Mouse (Mus musculus) MEL (cell line): ENCODE results near the gene Arid3c. TPM values are rescaled to one million over a fixed set of nuclear protein-coding genes. Genes with fewer than 3 reads are reported as not detected.
"Not testable (repeated sequence)": the region's sequence is repeated elsewhere in the genome, so short reads cannot be mapped to it uniquely, and the experiment has no call there.

Experiments used
- DNase-seq: peaks from one replicate; pipeline ENCODE4 v3.0.0; 2011; ENCODE audit warnings: low read depth, low spot score
- H3K27ac ChIP-seq: 2 replicates; pipeline ENCODE4 v1.5.1; 2012; ENCODE audit warnings: low read depth, mild to moderate bottlenecking, control low read depth, low read length, moderate library complexity; ENCODE audit not compliant: control insufficient read depth
- H3K27me3 ChIP-seq, 2 experiments: fragments of 150-350 bp in 1 of 2; sonication (generic) in 1 of 2; 2 replicates each; pipeline ENCODE4 v1.6.1; 2012; ENCODE audit warnings: low read length in 2 of 2, mild to moderate bottlenecking in 2 of 2, improper control_type of control experiment in 1 of 2, moderate library complexity in 1 of 2; ENCODE audit not compliant: insufficient read depth in 2 of 2, control insufficient read depth in 1 of 2
- H3K36me3 ChIP-seq, 2 experiments: 2 replicates each; pipeline ENCODE4 v1.6.1; 2012 to 2014; ENCODE audit warnings: low read length in 2 of 2, improper control_type of control experiment in 1 of 2, inconsistent platforms in 1 of 2, mild to moderate bottlenecking in 1 of 2; ENCODE audit not compliant: insufficient read depth in 2 of 2, control insufficient read depth in 1 of 2
- H3K4me1 ChIP-seq, 2 experiments: fragments of 150-350 bp in 1 of 2; sonication (generic) in 1 of 2; 2 replicates each; pipeline ENCODE4 v1.6.1; 2012; ENCODE audit warnings: low read length in 2 of 2, improper control_type of control experiment in 1 of 2, mild to moderate bottlenecking in 1 of 2; ENCODE audit not compliant: insufficient read depth in 2 of 2, control insufficient read depth in 1 of 2
- H3K4me3 ChIP-seq, 2 experiments: fragments of 150-350 bp in 1 of 2; sonication (generic) in 1 of 2; 2 replicates each; pipeline ENCODE4 v1.5.1; 2012; ENCODE audit warnings: low read depth in 2 of 2, low read length in 2 of 2, mild to moderate bottlenecking in 2 of 2, moderate library complexity in 2 of 2, control low read depth in 1 of 2, improper control_type of control experiment in 1 of 2; ENCODE audit not compliant: control insufficient read depth in 1 of 2, insufficient read depth in 1 of 2
- H3K79me2 ChIP-seq: 2 replicates; pipeline ENCODE4 v1.6.1; 2012; ENCODE audit warnings: mild to moderate bottlenecking, low read length, moderate library complexity; ENCODE audit not compliant: control insufficient read depth, poor library complexity, insufficient read depth
- H3K9ac ChIP-seq: 2 replicates; pipeline ENCODE4 v1.6.1; 2012; ENCODE audit warnings: low read depth, mild to moderate bottlenecking, control low read depth, low read length, moderate library complexity; ENCODE audit not compliant: control insufficient read depth, poor library complexity, severe bottlenecking
- H3K9me3 ChIP-seq: fragments of 150-350 bp; sonication (generic); replicated peaks from 2 replicates; pipeline ENCODE4 v1.6.1; 2012; ENCODE audit warnings: mild to moderate bottlenecking, low read length, improper control_type of control experiment, moderate library complexity; ENCODE audit not compliant: insufficient read depth
- BHLHE40 ChIP-seq: IDR thresholded peaks from 2 replicates; pipeline ENCODE4 v1.6.1; 2012; ENCODE audit warnings: low read depth, mild to moderate bottlenecking, inconsistent platforms, low read length, improper control_type of control experiment, borderline replicate concordance
- CHD2 ChIP-seq: IDR thresholded peaks from 2 replicates; pipeline ENCODE4 v1.6.1; 2011; ENCODE audit warnings: low read length, improper control_type of control experiment
- CTCF ChIP-seq, 3 experiments: IDR thresholded peaks in 2 of 3; conservative IDR thresholded peaks in 1 of 3; 2 replicates each; pipeline ENCODE4 v1.5.1; 2011 to 2012; ENCODE audit warnings: low read length in 3 of 3, low read depth in 2 of 3, mild to moderate bottlenecking in 2 of 3, improper control_type of control experiment in 1 of 3, inconsistent platforms in 1 of 3, mixed read lengths in 1 of 3, moderate library complexity in 1 of 3; ENCODE audit not compliant: control insufficient read depth in 1 of 3, insufficient read depth in 1 of 3, poor library complexity in 1 of 3, severe bottlenecking in 1 of 3
- ELF1 ChIP-seq: IDR thresholded peaks from 2 replicates; pipeline ENCODE4 v1.6.1; 2014; ENCODE audit warnings: low read depth, mild to moderate bottlenecking, inconsistent platforms, low read length, improper control_type of control experiment, moderate library complexity
- GATA1 ChIP-seq: IDR thresholded peaks from 2 replicates; pipeline ENCODE4 v1.6.1; 2011; ENCODE audit warnings: low read depth, low read length, improper control_type of control experiment
- JUND ChIP-seq: IDR thresholded peaks from 2 replicates; pipeline ENCODE4 v1.6.1; 2011; ENCODE audit warnings: low read depth, mild to moderate bottlenecking, improper control_type of control experiment, low read length
- KAT2A ChIP-seq: conservative IDR thresholded peaks from 2 replicates; pipeline ENCODE4 v1.6.1; 2012; ENCODE audit warnings: low read depth, low read length, improper control_type of control experiment, inconsistent platforms
- MAX ChIP-seq: IDR thresholded peaks from 2 replicates; pipeline ENCODE4 v1.6.1; 2011; ENCODE audit warnings: low read length, improper control_type of control experiment
- NELFE ChIP-seq: IDR thresholded peaks from 2 replicates; pipeline ENCODE4 v1.6.1; 2011; ENCODE audit warnings: low read depth, low read length, improper control_type of control experiment
- POLR2AphosphoS2 ChIP-seq: IDR thresholded peaks from 2 replicates; pipeline ENCODE4 v1.6.1; 2011; ENCODE audit warnings: low read length, improper control_type of control experiment
- POLR2AphosphoS5 ChIP-seq: IDR thresholded peaks from 2 replicates; pipeline ENCODE4 v1.6.1; 2012; ENCODE audit warnings: low read depth, borderline replicate concordance, mild to moderate bottlenecking, inconsistent platforms, low read length, moderate library complexity, mixed read lengths
- RAD21 ChIP-seq: IDR thresholded peaks from 2 replicates; pipeline ENCODE4 v1.6.1; 2011; ENCODE audit warnings: mild to moderate bottlenecking, low read depth, low read length, improper control_type of control experiment
- TAL1 ChIP-seq: IDR thresholded peaks from 2 replicates; pipeline ENCODE4 v1.6.1; 2012; ENCODE audit warnings: mild to moderate bottlenecking, inconsistent platforms, low read length, moderate library complexity, mixed read lengths
- TBP ChIP-seq: IDR thresholded peaks from 2 replicates; pipeline ENCODE4 v1.8.0; 2011; ENCODE audit warnings: low read depth, low read length, improper control_type of control experiment
- polyA plus RNA-seq, 2 experiments: library from polyadenylated mRNA; stranded (reverse) in 1 of 2; unstranded in 1 of 2; fragments of >175 nt in 1 of 2; fragments of >200 nt in 1 of 2; gene quantifications; 2 replicates each; pipeline versions ENCODE4 v1.2.1 to v1.2.4; 2012; ENCODE audit warnings: low replicate concordance in 2 of 2, low read depth in 1 of 2; ENCODE audit not compliant: insufficient read length in 2 of 2, insufficient read depth in 1 of 2, missing spikeins in 1 of 2
- total RNA-seq: library from RNA; depleted of rRNA; stranded (reverse); fragments of 300-350 nt; gene quantifications from 2 replicates; pipeline ENCODE4 v1.2.3, GENCODE M21; 2012

The Arid3c gene
- total and polyA plus RNA-seq, 3 experiments, result 0.13 TPM; not detected in 2

DNA sequence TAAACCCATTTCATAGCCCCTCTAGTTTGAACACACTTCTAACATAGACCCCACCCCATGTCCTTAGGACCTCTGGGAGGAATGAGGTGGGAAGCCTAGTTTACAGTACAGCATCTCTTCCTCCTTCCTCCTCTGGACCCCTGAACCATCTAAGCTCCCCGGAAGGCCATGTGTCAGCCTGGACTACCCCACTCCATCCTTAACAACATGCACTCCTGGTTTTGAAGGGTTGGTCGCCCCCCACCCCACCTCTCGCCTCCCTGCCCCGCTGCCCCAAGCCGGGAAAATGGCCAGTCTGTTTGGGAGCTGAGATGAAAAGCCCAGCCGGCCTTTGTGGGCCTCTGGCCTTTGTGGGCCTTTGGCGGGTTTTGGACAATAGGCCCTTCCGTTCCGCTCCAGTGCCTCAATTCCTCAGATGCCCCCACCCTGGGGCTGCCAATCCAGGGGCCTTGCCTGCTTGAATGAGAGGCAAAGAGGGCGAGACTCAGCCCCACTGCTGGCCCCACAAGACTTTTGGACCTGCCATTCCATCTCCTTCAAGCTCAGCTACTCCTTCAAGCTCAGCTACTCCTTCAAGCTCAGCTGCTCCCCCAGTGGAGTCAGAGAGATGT, 45.0 kb downstream of the Arid3c start:
- DNase-seq, H3K9me3 ChIP-seq, H3K79me2 ChIP-seq, H3K27me3 ChIP-seq, H3K27ac ChIP-seq, H3K36me3 ChIP-seq, H3K4me1 ChIP-seq, H3K4me3 ChIP-seq, H3K9ac ChIP-seq: not testable (repeated sequence)

- H3K27ac ChIP-seq, H3K9ac ChIP-seq, H3K79me2 ChIP-seq, H3K27me3 ChIP-seq, H3K36me3 ChIP-seq, DNase-seq, H3K4me1 ChIP-seq, H3K9me3 ChIP-seq, H3K4me3 ChIP-seq: not testable (repeated sequence)
These were observed 46.0 kb downstream of the Arid3c start for GRCm38 (mm10) chr4:41684931-41685453.

DNA sequence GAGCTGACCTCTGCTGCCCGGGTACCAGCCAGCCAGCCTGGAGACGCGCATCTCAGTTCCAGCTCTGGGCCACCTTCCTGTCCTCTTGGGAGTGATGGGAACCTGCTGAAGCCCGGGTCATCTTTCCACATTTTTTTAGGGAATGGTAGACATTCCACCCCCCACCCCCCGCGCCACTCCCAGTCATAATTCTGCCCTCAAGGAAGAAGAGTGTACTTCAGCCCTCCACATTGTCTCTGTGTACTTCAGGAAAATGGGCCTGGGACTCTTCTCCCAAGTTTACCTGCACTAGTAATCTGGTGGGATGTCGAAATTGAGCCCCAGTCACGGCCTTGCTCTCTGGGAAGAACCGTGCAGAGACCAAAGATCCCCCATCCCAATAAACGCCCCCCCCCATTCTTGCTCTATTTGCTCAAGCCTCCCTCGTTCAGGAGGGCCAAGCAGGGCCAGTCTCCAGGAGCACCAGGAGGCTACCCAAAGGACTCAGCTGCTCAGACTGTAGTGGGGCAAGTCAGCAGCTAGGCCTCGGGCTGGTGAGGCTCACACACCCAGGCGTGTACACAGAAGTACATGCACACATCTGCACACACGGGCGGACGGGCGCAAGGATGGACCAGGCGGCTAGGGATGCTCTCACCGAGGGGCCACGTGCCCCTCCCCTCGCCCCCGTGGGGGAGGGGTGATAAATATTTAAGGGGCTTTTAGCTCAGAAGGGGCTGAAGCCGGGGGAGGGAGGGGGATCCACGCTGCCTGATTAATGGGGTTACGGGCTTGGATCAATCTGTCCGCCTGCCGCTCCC, 46.6 kb downstream of the Arid3c start:
- not testable (repeated sequence) for H3K27me3 ChIP-seq, H3K79me2 ChIP-seq, DNase-seq

GRCm38 (mm10) chr4:41683303-41683702, 47.6 kb downstream of the Arid3c start:
- not testable (repeated sequence) for DNase-seq, H3K36me3 ChIP-seq, H3K4me3 ChIP-seq, H3K27ac ChIP-seq, H3K27me3 ChIP-seq, H3K4me1 ChIP-seq, H3K79me2 ChIP-seq, H3K9me3 ChIP-seq, H3K9ac ChIP-seq

More for the DNA sequence above, 46.6 kb downstream of the Arid3c start:
- H3K36me3 ChIP-seq, H3K27ac ChIP-seq, H3K9ac ChIP-seq, H3K4me1 ChIP-seq, H3K9me3 ChIP-seq, H3K4me3 ChIP-seq: not testable (repeated sequence)

DNA sequence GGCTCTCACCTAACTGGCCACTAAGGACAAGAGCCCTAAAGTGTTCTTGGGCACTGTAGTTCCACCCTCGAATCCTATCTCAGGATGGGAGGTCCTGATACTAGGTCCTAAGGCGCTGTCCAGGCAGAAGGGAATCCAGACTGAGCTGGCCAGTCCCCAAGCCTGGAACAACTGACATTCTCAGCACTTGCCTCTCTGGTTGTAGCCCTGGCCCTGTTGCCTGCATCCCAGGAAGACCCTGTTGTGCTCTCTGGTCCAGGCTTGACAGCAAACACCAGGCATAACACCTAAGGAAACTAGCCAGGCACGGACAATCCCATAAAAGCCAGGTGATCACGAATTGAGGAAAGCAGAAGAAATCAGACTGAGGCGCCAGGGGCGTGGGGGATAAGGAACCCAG, 48.2 kb downstream of the Arid3c start:
- H3K36me3 ChIP-seq, result no peaks in the 10 kb centered on the region
- TF ChIP-seq RAD21, result no peak
- TF ChIP-seq MAX, result no peak
- no peak for TF ChIP-seq TBP
- no peak for TF ChIP-seq POLR2AphosphoS2
- TF ChIP-seq KAT2A, result no peak
- TF ChIP-seq ELF1, result no peak
- TF ChIP-seq JUND, result no peak
- no peak for TF ChIP-seq CHD2
- no peak for TF ChIP-seq GATA1
- no peak for TF ChIP-seq POLR2AphosphoS5
- no peak for TF ChIP-seq NELFE
- TF ChIP-seq BHLHE40, result no peak
- TF ChIP-seq TAL1, result no peak
- no peak for TF ChIP-seq CTCF (IDR thresholded peaks at IDR 0.05 in 2 of 3, conservative IDR thresholded peaks at IDR 0.05 in 1 of 3; ENCODE audit: control insufficient read depth in 1 of 3, insufficient read depth in 1 of 3, low read depth in 2 of 3, low read length in 3 of 3, poor library complexity in 1 of 3, severe bottlenecking in 1 of 3)

More for the DNA sequence above, 48.2 kb downstream of the Arid3c start:
- H3K27ac ChIP-seq, result no peak overlapping the region
- no peak overlapping the region for H3K4me3 ChIP-seq
- H3K27me3 ChIP-seq, result no peaks in the 10 kb centered on the region
- H3K79me2 ChIP-seq, result no peaks in the 10 kb centered on the region
- H3K9me3 ChIP-seq, result no peaks in the 10 kb centered on the region
- no peak for DNase-seq
- no peak overlapping the region for H3K9ac ChIP-seq
- no peaks in the 10 kb centered on the region for H3K4me1 ChIP-seq
